Mouse (Mus musculus) testis, adult 2 months (tissue): ENCODE results near the gene Il4i1.

ENCODE experiments used
- CTCF ChIP-seq: fragments of 200-500 bp; IDR thresholded peaks from 2 replicates; pipeline ENCODE4 v1.5.1; 2012; ENCODE audit warnings: low read depth, mild to moderate bottlenecking, inconsistent platforms, low read length, moderate library complexity; ENCODE audit not compliant: control insufficient read depth, insufficient read depth, insufficient replicate concordance
- POLR2A ChIP-seq: fragments of 200-500 bp; IDR thresholded peaks from 2 replicates; pipeline ENCODE4 v1.6.1; 2012; ENCODE audit warnings: low read depth, mild to moderate bottlenecking, inconsistent platforms, low read length, moderate library complexity; ENCODE audit not compliant: control insufficient read depth

DNA sequence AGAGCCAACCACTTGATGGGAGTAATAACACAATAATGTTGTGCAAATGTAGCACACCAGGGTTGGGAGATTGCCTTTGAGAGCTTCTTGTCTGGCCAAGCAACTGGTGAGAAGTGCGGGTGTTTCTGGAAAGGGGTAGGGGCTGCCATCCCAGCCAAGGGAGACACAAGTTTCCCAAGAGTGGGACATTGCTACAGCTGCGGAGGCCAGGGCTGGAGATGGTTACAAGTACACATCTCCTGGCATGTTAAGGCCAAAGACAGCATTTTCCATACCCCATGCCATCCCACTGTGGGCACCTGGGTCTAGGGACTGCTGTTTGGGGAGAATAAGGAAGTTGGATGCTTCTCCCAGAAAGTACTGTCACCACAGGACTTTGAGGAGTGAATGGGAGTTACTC is 36.9 kb downstream of the Il4i1 start:
- no peak for TF ChIP-seq CTCF
- TF ChIP-seq POLR2A: no peak
